Mouse (Mus musculus): ENCODE measurements around the gene Abl2.
"Not testable (repeated sequence)": the region's sequence is repeated elsewhere in the genome, so short reads cannot be mapped to it uniquely, and the experiment has no call there.

Abl2 gene

DNA sequence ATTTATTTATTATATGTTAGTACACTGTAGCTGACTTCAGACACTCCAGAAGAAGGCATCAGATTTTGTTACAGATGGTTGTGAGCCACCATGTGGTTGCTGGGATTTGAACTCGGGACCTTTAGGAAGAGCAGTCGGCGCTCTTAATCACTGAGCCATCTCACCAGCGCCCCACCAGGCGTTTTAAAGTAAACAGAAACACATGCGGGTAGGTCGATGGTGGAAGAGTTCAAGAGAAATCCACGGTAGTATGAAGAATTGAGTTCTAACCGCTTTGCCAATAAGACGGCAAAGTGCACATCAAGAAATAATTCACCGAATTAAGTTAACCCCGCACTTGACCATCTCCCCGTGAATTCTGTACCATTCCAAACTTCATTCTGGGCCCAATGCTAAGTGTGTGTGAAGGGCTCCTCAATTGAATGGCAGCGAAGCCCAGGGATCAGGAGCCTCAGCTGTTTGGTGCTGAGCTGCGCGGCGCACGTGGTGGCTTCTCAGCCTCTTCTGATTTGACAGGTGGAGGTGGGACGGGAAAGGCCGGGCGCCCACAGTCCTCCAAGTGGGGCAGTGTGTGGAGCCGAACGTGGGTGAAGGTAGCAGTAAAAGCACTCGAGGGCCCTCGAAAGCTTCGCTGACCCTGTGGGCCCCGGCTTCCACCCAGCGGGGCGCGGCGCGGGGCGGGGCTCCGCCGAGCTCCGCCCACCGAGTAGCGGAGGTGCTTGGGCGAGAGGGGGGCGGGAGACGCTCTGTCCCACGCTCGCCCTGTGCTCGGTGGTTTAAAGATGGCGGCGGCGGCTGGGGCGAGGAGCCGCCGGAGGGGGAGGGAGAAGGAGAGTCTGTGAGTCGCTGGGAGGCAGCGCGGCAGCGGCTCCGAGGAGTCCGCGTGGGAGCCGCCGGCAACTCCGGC lies at the start of gene Abl2:
TSS of gene Abl2 (plus strand) at position 763 of the 907 bp plus-strand sequence.
- DNase-seq, result peak; percentile 91

DNA sequence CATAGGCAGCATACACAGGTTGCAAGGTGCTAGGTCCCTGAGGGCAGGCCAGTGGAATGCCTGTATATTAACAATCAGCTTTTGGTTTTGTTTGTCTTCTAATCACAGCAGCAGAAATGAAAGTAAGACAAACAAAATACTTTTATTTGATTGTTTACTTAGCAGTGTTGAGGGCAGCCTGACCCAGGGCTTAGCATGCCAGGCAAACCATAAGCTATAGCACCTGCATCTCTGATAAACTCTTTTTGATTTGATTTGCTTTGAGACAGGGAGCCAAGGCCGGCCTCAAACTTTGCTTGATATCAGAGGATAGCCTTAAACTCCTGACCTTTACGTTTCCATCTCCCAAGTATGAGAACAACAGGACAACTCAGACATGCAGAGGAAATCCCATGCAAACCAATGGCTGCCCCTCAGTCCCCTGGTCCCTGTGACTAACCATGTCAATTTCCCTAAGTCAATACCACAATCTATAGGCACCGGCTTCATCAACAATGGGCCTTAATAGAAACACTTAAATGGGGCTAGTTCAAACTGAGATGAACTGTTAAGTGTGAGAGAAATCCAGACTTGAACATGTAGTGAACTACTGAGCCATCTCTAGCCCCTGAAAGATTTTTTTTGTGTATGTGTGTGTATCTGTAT lies 38.3 kb upstream of the Abl2 start:
- DNase-seq, result no peak

DNA sequence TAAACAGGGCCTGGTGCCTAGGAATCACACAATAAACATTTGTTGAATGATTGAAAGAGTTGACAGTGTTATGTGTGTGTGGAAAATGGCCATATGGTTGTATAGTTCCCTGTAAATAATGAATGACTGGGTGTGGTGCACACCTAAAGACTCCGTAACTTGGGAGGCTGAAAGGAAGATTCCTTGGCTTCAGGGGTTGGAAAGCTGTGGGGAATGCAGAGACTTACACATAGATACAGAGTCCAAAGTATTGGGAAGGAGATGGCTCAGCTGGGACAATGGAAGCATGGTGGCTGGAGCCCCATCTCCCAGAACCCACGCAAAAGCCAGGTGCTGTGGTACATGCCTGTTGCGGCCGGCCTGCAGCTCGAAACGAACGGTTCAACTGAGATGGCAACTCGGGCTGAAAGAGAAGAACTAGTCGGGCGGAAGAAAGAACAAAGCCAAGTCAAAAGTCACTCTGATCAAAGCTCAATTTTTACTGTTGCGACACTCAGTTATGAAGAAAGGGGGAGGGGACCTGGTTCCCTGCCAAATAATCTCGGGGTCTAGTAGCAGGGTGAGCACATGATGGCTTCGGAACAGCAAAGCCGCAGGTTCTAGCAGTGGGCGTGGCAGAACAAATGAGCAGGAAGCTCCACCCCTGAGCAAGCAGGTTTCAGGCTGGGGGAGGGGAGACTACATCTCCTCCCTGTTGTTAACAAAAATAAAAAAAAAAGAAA lies 36.6 kb upstream of the Abl2 start:
- no peak for DNase-seq

DNA sequence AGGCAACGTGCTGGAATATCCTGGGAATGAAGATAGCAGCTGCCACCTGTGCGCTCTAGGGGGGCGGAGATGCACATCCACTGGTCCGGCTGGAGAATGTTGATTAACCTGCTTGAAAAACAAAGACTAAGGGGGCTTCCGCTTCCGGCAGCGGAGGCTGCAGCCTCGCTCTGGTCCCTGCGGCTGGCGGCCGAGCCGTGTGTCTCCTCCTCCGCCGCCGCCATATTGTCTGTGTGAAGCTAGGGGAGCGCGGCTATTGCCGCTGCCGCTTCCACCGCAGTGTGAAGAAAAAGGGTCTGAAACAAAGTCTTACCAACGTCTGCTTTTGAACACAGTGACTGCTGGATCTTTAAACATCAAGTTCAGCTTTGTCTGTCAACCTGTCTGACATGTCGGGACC lies 34.7 kb upstream of the Abl2 start, which contains the start of gene Gm10031:
TSS of gene Gm10031 (plus strand) at position 171 of the 400 bp plus-strand sequence.
- DNase-seq, result not testable (repeated sequence)

DNA sequence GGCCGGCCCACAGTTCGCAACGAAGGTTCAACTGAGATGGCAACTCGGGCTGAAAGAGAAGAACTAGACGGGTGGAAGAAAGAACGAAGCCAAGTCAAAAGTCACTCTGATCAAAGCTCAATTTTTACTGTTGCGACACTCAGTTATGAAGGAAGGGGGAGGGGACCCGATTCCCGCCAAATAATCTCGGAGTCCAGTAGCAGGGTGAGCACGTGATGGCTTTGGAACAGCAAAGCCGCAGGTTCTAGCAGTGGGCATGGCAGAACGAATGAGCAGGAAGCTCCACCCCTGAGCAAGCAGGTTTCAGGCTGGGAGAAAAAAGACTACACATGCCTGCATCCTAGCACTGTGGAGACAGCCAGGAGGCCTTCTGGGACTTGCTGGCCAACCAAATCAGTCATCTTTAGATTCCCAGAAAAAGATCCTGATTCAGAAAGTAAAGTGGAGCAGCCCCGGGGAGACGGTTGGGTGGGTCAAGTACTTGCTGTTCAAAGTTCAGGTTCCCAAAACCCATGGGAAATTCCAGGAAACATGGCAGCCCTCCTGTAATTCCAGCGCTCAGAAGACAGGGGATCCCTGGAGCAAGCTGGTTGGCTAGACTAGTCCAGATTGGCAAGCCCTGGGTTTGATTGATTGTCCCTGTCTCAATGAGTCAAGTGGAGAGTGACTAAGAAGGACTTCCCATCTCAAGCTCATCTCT lies 26.0 kb upstream of the Abl2 start:
- not testable (repeated sequence) for DNase-seq

DNA sequence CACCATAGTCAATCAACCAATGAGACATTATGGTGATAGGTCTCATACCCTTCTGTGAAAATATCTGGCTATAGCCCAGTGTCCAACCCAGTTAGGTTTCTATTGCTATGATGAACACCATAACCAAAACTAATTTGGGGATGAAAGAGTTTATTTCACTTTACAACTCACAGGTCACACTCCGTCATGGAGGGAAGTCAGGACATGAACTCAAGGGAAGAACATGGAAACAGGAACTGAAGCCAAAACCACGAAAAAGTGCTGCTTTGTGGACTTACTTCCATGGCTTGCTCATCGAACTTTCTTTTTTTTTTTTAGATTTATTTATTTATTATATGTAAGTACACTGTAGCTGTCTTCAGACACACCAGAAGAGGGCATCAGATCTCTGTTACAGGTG lies 25.1 kb upstream of the Abl2 start:
- no peak for DNase-seq

DNA sequence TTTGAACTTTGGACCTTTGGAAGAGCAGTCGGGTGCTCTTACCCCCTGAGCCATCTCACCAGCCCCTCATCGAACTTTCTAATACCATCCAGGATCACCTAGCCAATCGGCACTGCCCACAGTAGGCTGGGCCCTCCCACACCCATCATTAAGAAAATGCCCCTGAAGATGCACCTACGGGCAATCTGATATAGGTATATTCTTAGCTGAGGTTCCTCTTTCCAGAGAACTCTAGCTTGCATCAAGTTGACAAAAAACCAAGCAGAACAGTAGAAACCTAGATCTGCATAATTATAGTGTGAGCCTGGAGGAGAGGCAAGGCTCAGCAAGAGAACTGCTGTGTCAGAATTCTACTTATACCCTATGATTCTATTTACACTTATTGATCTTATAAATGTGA lies 24.7 kb upstream of the Abl2 start:
- no peak for DNase-seq

DNA sequence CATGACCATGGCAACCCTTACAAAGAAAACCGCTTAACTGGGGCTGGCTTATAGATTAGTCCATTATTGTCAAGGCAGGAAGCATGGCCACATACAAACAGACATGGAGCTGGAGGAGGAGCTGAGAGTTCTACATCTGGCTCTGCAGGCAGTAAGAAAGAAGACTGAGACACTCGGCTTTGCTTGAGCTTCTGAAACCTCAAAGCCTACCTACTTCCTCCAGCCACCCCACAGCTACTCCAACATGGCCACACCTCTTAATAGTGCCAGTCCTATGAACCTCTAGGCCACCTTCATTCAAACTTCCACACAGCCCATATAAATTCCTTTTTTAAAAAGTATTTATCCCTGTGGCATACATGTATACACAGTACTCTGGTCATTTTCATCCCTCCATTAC lies 21.6 kb upstream of the Abl2 start:
- no peak for DNase-seq

DNA sequence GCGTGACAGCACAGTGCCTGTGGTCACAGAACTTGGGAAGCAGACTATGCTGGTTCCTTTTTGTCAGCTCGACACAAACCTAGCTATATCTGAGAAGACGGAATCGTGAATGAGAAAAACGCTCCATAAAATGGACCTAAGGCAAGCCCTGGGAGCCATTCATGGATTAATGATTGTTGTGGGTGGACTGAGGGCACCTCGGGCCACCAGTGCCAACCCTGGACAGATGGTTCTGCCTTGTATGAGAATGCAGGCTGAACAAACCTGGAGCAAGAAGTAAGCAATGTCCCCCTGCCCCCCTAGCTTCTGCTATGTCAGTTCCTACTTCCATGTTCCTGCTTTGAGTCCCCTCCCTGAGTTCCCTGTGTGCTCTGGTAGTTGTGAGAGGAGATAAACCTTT lies 20.9 kb upstream of the Abl2 start:
- DNase-seq, result no peak

DNA sequence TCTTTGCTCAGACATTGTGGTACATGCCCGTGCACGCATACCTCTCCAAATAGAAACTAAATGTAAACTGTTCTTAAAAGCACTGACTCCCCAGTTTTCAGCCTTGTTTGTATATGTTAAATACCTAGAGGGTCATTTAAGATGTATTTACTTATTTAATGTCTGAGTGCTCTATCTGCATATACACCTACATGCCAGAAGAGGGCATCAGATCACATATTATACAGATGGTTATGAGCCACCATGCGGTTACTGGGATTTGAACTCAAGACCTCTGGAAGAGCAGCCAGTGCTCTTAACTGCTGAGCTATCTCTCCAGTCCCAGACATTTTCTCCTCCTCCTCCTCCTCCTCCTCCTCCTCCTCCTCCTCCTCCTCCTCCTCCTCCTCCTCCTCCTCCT lies 20.2 kb upstream of the Abl2 start:
- DNase-seq, result no peak

DNA sequence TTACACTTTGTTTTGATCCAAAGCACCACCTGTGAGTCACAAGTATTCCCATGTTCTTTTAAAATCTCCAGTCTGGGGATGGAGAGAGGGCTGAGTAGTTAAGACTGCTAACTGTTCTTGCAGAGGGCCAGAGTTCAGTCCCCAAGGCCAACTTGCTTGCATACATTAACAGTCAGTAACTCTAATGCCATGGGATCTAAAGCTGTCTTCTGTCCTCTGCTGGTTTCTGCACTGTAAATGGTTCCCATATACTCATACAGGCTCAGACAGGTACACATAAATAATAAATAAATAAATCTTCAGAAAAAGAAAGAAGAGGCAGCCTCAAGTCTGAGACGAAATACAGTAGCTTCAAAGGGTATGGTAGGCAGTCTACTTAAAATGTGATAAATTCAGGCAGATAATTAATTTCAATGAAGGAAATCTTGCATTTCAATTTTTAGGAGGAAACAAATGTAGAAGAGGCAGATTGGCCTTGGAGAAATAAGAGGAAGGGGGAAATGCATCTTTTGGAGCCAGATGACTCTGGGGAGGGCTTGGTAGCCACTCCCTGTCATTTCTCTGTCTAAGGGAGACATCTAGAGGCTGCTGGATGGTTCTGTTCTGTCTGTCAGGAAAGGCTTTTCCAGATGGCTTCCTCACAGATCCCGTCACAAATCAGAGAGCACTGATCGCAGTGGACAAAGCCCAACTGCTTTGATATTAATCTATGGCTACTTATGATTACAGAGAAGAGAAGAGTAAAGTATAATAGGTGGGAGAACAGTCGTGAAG lies 18.6 kb upstream of the Abl2 start:
- no peak for DNase-seq

DNA sequence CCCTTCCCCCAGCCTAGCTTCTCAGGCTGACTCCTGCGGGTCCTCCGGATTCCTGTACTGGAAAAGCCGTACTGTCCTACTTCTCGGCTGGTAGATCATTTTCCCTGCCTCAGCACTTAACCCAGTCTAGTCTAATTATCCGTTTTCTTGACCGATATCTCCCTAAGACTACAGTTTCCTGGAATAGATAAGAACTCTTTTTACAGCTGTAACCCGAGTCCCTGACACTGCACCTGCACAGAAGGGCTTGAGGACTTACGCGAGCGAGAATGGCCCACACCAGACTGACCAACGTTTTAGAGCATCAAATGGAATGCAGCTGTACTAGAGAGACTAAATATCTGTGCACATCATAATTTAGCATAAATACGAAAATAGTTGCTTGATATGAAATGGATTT lies 14.6 kb upstream of the Abl2 start:
- no peak for DNase-seq

DNA sequence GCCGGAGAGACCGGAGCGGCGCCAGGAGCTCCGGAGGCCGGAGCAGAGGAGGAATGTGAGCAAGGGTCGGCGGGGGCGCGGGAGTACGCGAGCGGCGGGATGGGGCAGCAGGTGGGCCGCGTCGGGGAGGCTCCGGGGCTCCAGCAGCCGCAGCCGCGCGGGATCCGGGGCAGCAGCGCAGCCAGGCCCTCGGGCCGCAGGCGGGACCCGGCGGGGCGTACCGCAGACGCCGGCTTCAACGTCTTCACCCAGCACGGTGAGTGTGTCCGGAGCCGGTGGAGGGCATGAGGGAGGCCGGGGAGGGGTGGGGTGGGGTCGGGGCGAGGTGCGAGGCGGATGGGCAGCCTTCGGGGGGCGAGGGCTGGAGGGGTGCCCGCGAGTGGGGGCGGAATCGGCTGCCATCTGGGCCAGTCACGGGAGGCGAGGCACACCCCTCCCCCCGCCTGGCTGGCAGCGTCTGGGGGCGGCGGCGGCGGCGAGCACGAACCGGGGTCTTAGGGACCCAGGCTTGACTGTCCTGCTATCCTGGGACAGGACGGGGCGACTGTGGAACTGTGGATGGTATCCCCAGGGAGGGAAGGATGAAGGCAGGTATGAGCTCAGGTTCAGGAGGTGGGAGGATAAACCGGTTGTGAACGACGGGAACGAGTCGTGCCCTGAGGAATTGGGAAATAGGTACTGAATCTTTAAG lies 509 bp downstream of the Abl2 start:
- peak; percentile 69 for DNase-seq

DNA sequence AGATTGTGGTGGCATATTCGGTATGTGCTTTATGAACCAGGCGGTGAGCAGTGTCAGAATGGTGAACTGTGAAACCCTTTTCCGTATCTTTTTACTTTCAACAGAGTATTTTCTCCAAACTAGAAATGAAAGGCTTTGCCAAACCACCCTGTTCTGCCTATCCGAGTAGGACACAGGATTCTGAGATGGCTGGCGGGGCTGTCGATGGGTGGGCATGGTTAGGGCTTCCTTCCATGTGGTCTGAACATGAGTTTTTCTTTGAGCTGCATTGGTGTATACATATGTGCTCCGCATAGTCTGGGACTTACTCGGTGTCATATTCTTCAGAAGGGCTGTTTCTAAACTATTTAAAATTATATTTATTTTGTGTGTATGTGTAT lies 1.0 kb downstream of the Abl2 start:
- DNase-seq, result no peak

DNA sequence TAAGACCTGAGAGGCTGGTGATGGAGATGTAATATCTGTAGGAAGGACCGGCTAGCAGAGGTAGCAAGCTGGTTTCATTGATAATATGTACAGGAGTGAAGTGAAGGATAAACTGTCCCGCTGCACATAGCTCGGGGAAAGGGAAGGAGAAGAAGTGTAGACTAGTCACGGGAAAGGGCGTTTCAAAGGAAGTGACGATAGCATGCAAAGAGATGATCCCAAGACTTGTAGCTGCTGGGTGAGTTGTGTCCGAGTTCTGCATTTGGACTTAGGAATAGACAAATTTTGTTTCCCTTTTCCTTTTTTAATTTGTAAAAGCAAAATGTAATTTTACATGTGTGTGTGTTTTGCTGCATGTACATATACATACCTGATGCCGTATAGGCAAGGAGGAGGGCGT lies 1.9 kb downstream of the Abl2 start:
- DNase-seq, result no peak

DNA sequence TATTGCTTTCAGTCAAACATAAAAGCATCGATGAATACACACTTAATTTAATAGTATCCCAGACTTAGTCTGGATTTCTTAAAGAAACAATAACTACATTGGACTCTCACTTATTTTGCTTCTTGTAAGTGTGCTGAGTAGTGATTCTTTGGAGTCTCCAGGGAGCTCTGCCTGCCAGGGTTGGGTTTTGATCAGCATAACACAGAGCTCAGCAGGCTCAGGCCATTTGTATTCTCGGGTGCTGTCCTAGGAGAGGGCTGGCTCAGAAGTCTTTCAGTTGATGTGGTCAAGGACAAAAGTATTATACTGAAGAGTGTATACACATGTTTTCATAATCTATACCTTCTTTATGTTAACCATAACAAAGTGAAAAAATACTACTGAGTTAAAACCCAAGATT lies 6.7 kb downstream of the Abl2 start:
- DNase-seq, result no peak

DNA sequence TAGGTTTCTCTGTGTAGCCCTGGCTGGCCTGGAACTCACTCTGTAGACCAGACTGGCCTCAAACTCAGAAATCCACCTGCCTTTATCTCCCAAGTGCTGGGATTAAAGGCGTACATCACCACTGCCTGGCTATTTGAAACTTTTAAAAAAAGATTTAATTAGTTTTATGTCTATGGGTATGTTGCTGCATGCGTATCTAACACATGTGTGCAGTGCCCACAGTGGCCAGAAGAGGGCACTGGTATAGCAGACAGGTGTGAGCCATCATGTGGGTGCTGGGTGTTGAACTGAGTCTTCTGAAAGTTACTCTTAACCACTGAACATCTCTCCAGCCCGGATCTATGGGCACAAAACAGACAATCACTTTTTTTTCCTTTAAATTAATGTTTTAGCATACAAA lies 7.5 kb downstream of the Abl2 start:
- DNase-seq, result no peak

DNA sequence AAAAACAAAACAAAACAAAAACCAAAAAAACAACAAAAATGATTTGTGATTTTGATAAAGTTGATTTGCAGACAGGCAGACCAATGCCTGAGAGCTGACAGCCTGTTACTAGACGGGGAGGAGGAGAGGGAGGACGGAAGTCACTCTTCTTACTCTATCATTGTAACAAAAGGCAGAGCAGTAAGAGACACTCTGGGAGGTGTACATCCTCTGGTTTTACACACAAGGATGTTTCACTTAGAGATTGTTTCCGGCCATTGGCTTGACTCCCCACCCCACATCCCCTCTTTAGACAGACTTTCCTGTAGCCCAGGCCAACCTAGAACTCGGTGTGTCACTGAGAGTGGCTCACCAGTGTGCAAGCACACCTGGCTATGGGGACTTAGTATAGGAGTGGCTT lies 11.0 kb downstream of the Abl2 start:
- DNase-seq, result no peak

DNA sequence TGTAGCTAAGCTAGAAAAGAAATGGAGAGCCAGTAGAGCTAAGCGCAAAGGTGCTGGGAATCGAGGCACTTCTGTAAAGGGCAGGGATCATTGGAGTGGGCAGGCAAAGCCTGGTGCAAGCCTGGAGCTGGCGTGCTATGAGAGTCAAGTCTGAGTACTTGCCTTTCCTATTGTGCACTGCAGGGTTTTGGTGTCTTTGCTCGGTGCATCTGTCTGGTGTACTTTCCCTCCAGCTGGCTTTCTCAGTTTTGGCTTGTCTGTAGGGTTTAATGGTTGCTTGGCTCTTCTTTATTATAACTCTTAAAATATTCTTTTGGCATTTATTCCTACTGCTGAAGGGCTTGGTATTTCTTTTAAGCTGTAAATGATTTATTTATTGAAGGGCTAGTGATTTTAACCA lies 14.4 kb downstream of the Abl2 start:
- no peak for DNase-seq

DNA sequence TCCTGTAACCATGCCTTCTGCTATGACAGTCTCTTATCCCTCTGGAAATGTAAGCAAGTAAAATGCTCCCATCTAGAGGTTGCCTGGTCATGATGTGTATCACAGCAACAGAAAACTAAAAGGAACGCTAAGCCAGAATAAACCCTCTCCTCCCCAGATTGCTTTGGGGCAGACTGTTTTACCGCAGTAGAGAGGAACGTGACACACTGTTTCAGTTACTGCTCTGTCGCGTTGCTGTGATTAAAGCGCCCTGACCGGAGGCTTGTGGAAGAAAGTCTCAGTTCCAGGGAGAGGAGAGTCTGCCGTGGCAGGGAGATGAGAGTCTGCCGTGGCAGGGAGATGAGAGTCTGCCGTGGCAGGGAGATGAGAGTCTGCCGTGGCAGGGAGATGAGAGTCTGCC lies 22.6 kb downstream of the Abl2 start:
- DNase-seq, result no peak

DNA sequence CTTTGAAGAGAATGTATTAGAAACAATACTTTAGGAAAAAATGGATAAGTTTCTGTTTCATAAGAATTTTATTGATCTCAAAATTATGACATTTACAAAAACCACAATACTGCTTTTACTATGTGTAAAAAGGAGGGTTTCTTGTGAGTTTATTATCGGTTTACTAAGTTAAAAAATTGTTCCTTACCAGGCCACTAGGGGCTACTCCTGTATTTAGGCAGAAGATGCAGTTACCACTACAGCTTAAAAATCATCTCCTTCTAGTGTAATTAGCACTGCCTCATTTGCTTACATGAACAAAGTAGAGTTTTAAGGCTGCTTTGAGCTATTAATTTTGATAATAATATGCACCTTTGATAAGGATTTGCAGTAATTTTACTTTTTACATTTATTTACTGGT lies 25.6 kb downstream of the Abl2 start:
- no peak for DNase-seq

DNA sequence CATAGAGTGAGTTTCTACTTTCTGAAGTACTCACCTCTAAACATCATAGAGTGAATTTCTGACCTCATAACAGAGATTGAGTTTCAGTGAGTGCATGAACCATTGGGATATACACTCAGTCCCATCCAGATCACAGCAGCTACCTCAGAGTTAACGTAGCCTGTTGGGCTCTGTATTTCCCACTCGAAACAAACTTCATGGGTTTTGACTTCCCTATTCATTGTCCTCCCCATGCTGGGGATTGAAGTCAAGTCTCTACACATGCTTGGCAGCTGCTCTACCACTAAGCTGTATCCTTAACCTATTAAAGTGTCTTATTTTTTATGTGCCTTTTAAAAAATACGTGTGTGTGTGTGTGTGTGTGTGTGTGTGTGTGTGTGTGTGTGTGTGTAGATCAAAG lies 26.9 kb downstream of the Abl2 start:
- DNase-seq, result no peak

All from cerebellum, adult 11-12 months (tissue).